Mouse (Mus musculus) duodenum, adult 2 months (tissue): ENCODE measurements around the gene Ciao1. TPM values are rescaled to one million over a fixed set of nuclear protein-coding genes. Genes with fewer than 3 reads are reported as not detected.

Experiments used
- polyA plus RNA-seq: library from polyadenylated mRNA; depleted of rRNA; stranded (reverse); fragments of >200 nt; gene quantifications from 2 replicates; pipeline ENCODE4 v1.2.3, GENCODE M21; 2012; ENCODE audit warnings: low replicate concordance; rRNA removed

Ciao1 gene
- polyA plus RNA-seq: 29.3 and 44.4 TPM in 2 replicates

GRCm38 (mm10) chr2:127247592-127248333 lies at the start of gene Ciao1, which contains the start of gene Tmem127:
Ciao1 (minus strand) TSS chr2:127247816.
Tmem127 (plus strand) TSS chr2:127247908.

GRCm38 (mm10) chr2:127269491-127270299 lies 22.1 kb upstream of the Ciao1 start, which contains the start of gene Stard7:
Stard7 (plus strand) TSS chr2:127270218.

GRCm38 (mm10) chr2:127207547-127208451 lies 39.8 kb downstream of the Ciao1 start, which contains the start of the genes 1810024B03Rik and Snrnp200:
1810024B03Rik (minus strand) TSS chr2:127208280.
Snrnp200 (plus strand) TSS chr2:127208386.

Other genes starting within 250 kb of the Ciao1 start
- 0.19 and 0.57 TPM in 2 replicates for gene Ap4e1, start 239.1 kb downstream of the Ciao1 start, polyA plus RNA-seq
- gene Blvra, start 177.2 kb downstream of the Ciao1 start, polyA plus RNA-seq: 3.2 TPM in 2 replicates
- gene Ncaph, start 113.9 kb downstream of the Ciao1 start, polyA plus RNA-seq: 1.3 and 1.4 TPM in 2 replicates
- 3.5 and 6.5 TPM in 2 replicates for gene Itpripl1, start 104.4 kb downstream of the Ciao1 start, polyA plus RNA-seq
- 0.52 and 0.67 TPM in 2 replicates for gene 1810024B03Rik, start 39.5 kb downstream of the Ciao1 start, polyA plus RNA-seq
- 10.3 and 13.4 TPM in 2 replicates for gene Snrnp200, start 39.4 kb downstream of the Ciao1 start, polyA plus RNA-seq
- 62.2 and 131 TPM in 2 replicates for gene Tmem127, start 92 bp upstream of the Ciao1 start, polyA plus RNA-seq
- 49.7 and 74.2 TPM in 2 replicates for gene Stard7, start 22.4 kb upstream of the Ciao1 start, polyA plus RNA-seq
- 1.4 and 9.4 TPM in 2 replicates for gene Dusp2, start 88.3 kb upstream of the Ciao1 start, polyA plus RNA-seq
- not detected in 2 replicates for gene Astl, start 90.8 kb upstream of the Ciao1 start, polyA plus RNA-seq
- 0.63 and 0.79 TPM in 2 replicates for gene Adra2b, start 115.4 kb upstream of the Ciao1 start, polyA plus RNA-seq
- 0.05 TPM in 1 of 2 replicates, not detected in the other for gene Gpat2, start 177.4 kb upstream of the Ciao1 start, polyA plus RNA-seq
- gene Fahd2a, start 196.7 kb upstream of the Ciao1 start, polyA plus RNA-seq: 6.3 TPM in 2 replicates